Mouse (Mus musculus) CD8-positive naive resting alpha-beta T cell, adult 57 days (primary cell): ENCODE measurements around the gene Cachd1. TPM values are rescaled to one million over a fixed set of nuclear protein-coding genes. Genes with fewer than 3 reads are reported as not detected.

Experiments
- total RNA-seq: library from RNA; stranded (reverse); gene quantifications from one replicate; pipeline ENCODE4 v1.2.4, GENCODE M21; 2023

Cachd1 gene
- total RNA-seq, result not detected

DNA sequence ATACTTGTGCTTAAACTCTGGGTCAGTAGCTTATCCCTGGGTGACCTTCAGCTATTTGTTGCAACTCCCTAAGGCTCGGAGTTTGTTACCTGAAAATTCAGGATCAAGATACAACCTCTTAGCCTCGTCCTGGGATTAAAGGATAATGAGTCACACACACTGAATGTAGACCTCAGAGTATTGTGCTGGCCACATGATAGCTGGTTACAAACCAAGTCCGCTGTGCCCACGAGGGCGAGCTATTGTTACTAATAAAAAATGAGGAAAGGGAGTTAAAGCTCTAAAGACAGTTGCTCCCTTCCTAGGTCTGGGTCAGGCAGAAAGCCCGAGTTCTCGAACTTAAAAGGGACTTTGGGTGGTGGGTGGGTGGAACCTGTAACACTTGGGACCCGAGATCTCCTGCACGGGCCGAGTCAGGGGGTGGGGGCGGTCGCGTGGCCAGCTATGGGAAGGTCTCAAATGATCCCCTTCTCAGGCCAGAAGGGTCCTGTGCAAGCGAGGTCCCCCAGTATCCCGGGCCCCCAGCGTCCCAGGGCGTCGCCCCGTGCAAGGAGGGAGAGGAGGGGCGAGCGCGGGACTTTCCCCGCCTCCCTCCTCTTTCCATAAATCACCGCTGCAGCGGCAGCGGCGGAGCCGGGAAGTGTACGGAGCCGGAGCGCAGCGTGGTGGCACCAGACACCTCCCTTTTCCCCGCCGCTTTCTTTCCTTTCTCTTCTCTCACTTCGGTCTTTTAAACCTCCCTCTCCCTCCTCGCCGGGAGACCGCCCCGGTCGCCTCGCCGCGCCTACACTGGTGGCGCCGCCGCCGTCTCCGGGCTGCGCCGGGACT is at the start of gene Cachd1:
Gene Cachd1 (plus strand): TSS at position 633 of the 828 bp plus-strand sequence.

DNA sequence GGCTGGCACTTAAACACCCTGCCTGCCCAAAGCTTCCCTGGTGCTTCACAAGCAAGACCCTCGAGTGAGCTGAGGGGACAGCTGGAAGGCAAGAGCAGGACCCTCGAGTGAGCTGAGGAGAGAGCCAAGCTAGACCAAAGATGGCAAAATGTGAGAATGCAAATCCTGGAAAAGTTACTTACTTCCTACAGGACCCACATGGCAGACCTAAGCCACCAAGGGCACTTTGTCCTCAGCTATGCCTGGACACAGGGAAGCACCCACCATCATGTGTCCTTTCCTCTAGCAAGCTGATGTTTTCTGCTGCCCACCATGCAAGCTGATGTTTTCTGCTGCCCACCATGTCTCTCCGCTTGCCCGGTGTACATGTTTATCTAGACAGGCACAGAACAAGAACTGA is 244.1 kb downstream of the Cachd1 start, which contains the start of gene Gm10577:
Gene Gm10577 (minus strand): TSS at position 101 of the 400 bp plus-strand sequence.

DNA sequence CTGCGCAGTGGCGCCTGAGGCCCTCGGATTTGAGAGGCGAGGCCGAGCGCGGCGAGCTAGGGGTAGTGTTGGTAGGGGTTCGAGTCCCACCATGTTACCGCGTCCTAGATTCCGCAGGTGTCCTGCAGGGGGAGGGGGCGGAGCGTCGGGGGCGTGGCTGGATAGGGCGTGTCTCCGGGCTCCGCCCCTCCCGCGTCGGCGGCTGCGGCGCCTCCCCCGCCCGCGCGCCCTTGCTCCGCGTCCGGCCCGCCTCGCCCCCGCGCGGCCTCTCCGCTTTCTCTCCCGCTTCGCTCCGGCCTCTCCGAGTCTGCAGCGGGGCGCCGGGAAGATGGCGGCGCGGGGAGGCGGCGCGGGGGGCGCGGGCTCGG is 292.3 kb downstream of the Cachd1 start, which contains the start of gene Raver2:
Gene Raver2 (plus strand): TSS at position 198 of the 368 bp plus-strand sequence.

Other genes with a start within 250 kb of the Cachd1 start
- not detected for gene Gm10577, start 244.0 kb downstream of the Cachd1 start, total RNA-seq